Mouse (Mus musculus) adrenal gland, adult 8-10 months (tissue): Measurements from ENCODE around the gene Ccdc38. TPM values are rescaled to one million over a fixed set of nuclear protein-coding genes. Genes with fewer than 3 reads are reported as not detected.

Experiments used
- DNase-seq: peaks from one replicate; pipeline ENCODE4 v3.0.0; 2022
- total RNA-seq, 4 experiments: library from RNA; stranded (reverse); gene quantifications; 2 replicates each; pipeline ENCODE4 v1.2.4; 2022

The Ccdc38 gene
- total RNA-seq, 4 experiments from 2014 or later, result 0.10 TPM; not detected in 3

- no peak for DNase-seq
These were observed 70.5 kb downstream of the Ccdc38 start for GRCm38 (mm10) chr10:93610896-93611295.

GRCm38 (mm10) chr10:93611419-93612007 is 71.1 kb downstream of the Ccdc38 start:
- no peak for DNase-seq

- no peak for DNase-seq
These were observed 74.4 kb downstream of the Ccdc38 start for GRCm38 (mm10) chr10:93614850-93615249.

- no peak for DNase-seq
These were observed 80.2 kb downstream of the Ccdc38 start for GRCm38 (mm10) chr10:93620438-93621179.

- DNase-seq, result no peak
These were observed 83.3 kb downstream of the Ccdc38 start for GRCm38 (mm10) chr10:93623725-93624124.

GRCm38 (mm10) chr10:93624151-93624550 is 83.7 kb downstream of the Ccdc38 start:
- DNase-seq, result no peak

GRCm38 (mm10) chr10:93630310-93630709 is 89.9 kb downstream of the Ccdc38 start:
- no peak for DNase-seq

- DNase-seq, result no peak
These were observed 91.7 kb downstream of the Ccdc38 start for GRCm38 (mm10) chr10:93632086-93632485.

- no peak for DNase-seq
These were observed 93.1 kb downstream of the Ccdc38 start for GRCm38 (mm10) chr10:93633563-93633962.

Other genes starting within 250 kb of the Ccdc38 start
- gene Elk3, start 229.5 kb upstream of the Ccdc38 start, total RNA-seq, result 10 to 100 TPM; 32.3 to 51.1 (median 46.1) TPM
- 10 to 100 TPM; 53.1 to 74.2 (median 65.2) TPM for gene Lta4h, start 87.2 kb upstream of the Ccdc38 start, total RNA-seq
- gene Hal, start 51.9 kb upstream of the Ccdc38 start, total RNA-seq, result under 1 TPM; 0.17 to 0.52 (median 0.39) TPM
- gene Amdhd1, start 599 bp upstream of the Ccdc38 start, total RNA-seq, result under 1 TPM in 1 of 4 experiments, not detected in 3; 0.12 TPM
- gene Snrpf, start 49.1 kb downstream of the Ccdc38 start, total RNA-seq, result 10 to 100 TPM; 11.0 to 20.5 (median 13.2) TPM
- 10 to 100 TPM; 20.1 to 30.3 (median 26.3) TPM for gene Ntn4, start 100.0 kb downstream of the Ccdc38 start, total RNA-seq